Mouse (Mus musculus): ENCODE results near the gene Cdkal1.

DNA sequence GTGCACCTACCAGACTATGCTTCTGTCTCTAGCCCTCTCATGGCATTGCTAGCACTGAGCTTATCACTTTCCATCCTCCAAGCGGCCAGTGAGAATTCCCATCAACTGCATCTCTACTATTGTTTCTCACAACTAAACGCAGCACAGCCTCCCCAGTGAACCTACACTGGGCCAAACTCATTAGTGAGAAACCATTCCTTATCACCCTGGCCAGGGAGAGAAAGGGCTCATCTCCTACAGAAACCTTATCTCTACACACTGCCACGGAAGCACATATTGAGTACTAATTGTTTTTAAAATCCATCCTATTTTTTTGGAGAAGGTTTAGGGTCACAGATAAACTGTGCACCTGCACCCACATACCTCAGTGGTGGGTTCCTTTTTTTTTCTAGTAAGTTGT is 147.9 kb downstream of the Cdkal1 start:
- no peak for TF ChIP-seq CTCF (conservative IDR thresholded peaks at IDR 0.05; ENCODE audit: insufficient read depth, insufficient read length, low read depth, low read length)
- no peak for TF ChIP-seq POLR2A (IDR thresholded peaks at IDR 0.05; ENCODE audit: low read depth, low read length)
